Mouse (Mus musculus) thymus, postnatal 10 days (tissue): ENCODE measurements around the gene Arhgap30.

Experiments used
- DNase-seq, 2 experiments: peaks; one replicate each; pipeline ENCODE4 v3.0.0; 2021; ENCODE audit warnings: low spot score in 2 of 2

Gene Arhgap30

DNA sequence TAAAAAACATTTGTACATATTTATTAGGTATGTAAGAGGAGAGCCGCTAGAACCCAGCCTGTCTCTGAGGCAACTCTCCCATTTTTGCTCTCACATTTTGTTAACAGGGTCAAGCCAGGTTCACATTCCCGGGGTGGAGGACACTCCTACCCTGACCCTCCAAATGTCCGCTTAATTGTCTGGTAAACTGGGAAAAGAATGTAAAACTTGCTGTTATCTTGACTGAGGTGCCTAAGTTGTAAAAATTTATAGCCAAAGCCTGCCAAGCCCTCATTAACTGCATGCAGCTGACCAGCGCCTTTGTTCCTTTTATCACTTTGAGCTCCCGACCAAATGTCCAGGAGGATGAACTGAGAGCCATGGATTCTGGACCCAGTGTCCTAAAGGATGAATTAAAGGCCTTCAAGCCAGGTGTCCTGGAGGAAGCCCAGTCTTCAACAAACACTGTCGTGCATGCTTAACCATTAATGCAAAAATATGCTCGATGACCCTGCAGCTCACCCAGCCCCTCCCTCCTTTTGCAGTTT is 46.6 kb downstream of the Arhgap30 start:
- no peak for DNase-seq

DNA sequence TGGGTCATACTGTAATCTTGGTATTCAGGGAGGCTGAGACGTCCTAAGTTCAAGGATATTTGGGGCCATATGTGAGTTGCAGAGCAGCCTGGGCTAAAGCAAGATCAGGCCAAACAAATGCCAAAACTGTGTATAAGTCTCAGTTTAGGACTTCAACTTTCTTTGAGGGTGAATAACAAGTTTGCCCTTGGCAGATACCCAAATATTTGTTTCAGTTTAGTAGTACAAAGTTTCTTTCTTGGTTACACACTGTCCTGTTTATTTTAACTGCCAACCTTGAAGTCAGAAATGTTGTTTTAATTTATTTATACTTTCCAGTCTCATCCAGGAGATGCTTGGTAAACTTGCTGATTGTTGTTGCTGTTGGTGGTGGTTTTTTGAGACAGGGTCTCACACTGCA is 47.2 kb downstream of the Arhgap30 start:
- no peak for DNase-seq

DNA sequence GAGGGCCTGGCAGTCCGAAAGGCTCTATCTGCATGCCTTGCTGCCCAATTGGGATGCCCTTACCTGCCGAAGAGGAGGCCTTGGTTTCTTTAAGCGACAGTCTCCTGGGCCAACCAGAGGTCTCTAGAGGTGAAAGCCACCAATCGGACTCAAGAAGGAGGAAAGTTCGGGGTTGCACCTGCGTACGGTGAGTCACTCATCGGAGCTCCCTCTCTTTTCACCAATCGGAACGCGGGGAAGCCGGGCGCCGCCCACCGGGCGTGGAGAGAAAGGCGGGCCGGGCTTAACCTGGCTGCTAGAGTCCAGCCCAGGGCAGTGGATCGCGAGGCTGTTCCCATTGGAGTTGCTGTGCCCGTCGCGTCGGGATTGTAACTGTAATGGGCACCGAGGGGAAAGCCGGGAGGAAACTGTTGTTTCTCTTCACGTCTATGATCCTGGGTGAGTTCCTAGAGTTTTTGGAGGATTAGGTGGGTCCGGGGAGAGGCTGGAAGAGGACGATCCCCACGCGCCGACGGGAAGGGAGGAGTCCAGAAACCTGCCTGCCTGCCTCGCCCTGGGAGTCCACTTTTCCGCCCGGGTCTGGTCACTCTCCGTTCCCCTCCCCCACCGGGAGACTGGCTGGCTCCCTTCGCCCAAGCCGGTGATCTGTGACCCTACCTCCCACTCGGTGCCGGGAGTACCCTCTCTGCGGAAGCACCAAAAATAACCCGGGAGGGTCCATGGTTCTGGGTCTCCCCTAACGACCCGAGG is 48.7 kb downstream of the Arhgap30 start, which contains the start of gene F11r:
Gene F11r, plus strand, starts transcription at position 272 of the 750 bp plus-strand sequence.
- peak; percentile 29 to 44 for DNase-seq

DNA sequence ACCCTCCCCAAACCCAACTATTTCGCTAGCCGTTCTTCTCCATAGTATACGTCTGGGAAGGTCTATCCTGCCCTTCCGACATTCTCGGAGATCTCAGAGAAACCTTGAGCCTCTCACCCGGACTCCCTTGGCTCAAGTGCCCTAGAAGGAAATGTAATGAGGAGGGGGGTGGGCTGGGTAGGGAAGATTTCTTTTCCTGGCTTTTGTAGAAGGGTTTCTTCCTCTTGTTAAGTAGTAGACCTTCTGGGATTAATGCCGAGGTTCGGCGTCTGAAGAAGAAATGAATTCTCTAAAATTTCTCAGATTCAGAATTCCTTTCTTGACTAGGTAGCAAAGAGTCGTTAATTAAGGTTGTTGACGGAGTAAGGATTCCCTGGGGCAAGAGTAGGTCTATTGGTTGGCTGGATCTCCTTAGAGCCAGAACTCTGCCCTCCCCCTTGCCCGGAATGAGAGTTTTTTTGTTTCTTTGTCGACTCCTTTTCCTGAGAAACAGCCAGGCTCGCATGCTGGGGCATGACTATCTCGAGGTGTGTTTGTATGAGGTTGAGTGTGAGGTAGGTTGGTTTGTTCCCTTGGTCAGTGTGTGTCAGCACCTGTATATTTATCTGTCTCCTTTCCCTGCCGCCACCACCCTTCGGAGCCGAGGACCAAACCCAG is 49.4 kb downstream of the Arhgap30 start:
- DNase-seq: no peak

DNA sequence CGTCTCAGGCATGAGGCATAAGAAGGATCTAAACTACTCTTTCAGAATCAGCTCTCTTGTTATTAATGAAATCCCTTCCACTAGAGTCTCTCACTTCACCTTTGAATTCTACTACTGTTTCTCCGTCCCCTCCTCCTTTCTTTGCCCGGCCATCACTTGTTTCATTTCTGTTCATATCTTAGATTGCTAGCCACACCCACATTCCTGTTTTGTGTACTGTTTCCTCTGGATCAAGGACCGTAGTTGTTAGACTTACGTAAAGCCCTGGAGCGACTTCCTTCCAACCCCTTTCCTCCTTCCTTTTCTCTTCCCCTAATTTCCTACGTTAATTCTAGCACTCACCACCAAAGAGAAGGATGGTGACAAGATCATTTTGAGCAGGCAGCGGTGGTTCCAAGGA is 50.3 kb downstream of the Arhgap30 start:
- no peak for DNase-seq

DNA sequence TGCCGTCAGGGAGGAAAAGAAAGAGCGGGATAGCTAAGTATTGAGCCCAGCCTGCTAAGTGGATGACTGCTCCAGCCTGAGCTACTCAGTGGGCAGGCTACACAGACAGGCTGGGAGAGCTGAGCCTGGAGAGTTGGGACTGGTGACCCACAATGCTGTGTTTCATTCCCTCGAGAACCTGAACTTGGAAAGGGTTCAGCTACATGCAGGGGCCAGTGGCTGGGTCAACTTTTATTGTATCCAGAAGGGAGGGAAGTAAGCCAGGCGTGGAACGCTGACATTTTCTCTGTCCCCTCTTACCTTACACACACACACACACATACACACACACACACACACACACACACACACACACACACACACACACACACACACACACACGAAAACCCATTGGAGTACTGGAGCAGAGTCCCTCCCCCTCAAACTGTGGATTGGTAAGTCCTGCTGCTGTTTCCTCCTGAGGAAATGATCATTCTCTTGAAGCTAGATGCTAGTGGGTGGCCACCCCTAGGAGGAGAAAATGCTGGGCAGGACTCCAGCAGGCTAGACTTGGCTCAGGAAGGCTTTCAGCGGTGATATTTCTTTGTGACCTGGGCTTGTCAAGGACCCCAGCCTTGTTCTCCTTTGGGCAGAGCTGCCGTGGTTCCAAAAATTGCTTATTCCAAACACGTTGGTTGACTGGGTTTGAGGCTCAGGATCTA is 51.4 kb downstream of the Arhgap30 start:
- no peak for DNase-seq

DNA sequence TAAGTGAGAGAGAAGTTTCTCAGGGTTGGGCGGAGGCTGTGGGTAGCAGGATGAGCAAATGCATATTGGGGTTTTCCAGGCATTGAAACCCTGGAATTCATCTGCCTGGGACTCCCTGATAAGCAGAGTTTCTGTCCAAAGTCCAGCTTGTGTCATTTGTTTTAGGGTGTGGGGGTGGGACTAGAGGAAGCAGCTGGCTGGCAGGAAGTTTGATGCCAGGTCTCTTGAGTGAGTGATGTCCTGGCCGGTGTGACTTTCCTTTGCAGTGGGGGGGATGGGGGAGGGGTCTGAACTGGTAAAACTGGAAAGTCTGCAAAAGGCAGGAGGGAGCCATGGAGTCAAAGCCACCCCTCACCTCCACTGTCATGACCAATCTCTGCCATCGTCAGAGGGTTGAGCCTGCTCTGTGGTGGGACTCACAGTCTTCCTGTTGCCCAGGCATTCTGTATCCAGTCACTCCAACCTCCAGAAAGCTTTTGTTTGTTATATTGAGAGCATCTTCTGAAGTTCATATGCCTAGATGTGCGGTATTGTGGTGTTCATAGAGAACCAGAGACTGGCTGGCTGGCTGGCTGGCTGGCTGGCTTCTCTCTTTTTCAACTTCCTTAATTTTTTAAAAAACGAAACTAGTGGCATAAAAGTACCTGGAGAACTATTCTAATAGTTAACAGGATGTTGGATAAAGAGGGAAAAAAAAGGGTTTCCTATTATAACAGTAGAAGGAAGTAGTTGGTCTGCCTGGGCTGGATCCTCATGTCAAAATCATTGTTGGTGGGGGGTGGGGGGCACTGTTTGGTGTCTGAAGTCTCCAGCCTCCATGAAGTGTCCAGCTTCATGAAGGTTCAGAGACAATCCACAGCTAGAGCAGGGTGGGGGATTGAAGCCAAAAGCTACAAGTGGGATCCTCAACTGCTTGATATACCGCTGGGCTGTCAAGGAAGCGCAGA is 53.0 kb downstream of the Arhgap30 start:
- DNase-seq: no peak

DNA sequence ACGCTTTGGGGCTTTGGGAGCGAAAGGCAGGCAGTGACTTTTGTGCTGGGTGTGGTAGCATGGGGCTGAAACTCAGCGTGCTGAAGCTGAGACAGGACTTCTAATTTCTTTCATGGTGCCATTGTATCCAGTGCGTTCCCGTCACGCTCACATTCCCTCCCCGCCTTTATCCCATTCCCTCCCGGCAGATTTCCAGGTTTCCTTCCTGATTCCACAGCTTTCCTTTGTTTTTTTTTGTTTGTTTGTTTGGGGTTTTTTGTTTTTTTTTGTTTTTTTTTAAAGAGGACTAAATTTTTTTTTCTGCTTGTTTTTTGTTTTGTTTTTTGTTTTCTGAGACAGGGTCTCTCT is 53.6 kb downstream of the Arhgap30 start:
- DNase-seq: no peak

DNA sequence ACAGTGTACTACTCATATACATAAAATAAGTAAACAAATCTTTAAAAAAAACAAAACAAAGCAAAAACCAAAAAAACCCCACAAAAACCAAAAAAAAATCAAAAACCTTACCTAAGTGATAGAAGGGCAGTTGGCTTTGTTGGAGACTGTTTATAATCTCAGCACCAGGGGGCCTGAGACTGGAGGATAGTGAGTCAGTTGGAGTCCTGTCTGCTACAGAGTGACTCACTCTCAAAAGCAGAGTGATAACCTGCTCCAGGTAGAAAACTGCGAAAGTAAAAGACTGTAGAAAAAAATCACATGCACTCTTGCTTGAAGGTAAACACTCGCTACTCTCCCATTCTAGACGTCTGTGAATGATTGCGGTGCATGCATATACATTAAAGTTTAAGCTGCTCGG is 56.3 kb downstream of the Arhgap30 start:
- DNase-seq: no peak

DNA sequence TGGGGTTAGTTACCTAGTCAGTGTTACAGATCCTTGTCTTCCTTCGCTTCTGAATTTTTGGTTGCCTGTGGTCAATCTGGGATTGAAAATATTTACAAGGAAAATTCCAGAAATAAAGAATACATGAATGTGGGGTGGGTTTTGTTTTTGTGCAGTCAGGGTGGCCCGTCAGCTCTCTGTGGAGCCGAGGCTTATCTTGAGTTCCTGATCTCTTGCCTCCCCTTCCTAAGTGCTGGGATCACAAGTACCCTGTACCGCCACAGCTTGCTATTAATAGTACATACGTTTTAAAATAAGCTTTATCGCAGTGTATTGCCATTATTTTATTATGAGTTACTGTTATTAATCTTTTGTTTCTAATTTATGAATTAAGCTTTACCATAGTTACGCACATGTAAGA is 58.1 kb downstream of the Arhgap30 start:
- no peak for DNase-seq

DNA sequence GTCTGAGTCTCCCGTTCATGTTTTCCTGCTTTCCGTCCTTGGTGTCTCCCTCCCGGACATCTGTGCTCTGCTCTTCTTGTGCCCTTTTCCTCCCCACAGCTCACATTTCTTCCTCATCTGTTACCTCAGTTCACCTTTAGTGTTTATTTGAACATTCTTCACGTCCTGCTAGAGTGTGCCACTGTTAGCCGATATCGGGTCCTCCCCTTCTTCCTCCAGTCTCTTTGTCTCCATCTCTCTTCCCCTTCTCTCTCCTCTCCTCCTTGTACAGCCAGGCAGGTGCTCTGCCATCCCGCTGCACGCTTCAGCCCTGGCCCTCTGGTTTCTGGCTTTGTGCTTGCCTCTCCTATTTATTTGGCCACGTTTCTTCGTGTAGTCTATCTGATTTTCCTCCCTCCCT is 58.9 kb downstream of the Arhgap30 start:
- no peak for DNase-seq

DNA sequence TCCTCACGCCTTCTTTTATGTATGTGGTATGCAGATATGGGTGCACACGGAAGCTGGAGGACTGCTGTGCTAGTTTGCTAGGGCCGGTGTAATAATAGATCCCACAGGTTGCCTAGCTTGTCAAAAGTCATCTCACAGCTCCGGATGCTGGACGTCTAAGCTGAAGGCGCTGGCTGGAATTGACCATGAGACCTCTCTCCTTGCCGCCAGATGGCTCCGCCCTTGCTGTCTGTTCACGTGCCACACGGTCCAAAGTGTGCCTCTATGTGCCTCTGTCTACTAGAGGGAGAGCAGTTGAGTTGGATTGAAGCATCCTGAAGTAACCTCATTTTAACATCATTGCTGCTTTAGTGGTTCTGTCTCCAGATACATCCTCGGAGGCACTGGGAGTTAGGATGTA is 61.3 kb downstream of the Arhgap30 start:
- no peak for DNase-seq

DNA sequence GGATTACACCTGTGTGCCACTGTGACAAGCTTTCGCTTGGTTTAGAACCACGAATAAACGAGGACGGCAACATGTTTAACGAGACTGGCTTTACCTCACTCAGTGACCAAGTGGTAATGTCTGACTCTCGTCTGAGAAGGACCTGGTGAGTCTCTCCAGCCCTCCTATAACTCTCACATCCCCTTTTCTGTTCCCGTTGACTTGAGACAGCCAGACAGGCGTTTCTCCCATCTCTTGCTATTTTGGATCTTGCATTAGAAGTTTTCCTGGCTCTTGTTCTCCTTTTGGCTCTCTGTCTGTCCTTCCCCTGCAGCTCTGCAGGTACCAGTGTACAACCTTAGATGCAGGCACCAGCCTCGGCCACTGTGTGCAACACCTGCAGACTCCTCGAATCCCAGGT is 62.2 kb downstream of the Arhgap30 start:
- DNase-seq: no peak

DNA sequence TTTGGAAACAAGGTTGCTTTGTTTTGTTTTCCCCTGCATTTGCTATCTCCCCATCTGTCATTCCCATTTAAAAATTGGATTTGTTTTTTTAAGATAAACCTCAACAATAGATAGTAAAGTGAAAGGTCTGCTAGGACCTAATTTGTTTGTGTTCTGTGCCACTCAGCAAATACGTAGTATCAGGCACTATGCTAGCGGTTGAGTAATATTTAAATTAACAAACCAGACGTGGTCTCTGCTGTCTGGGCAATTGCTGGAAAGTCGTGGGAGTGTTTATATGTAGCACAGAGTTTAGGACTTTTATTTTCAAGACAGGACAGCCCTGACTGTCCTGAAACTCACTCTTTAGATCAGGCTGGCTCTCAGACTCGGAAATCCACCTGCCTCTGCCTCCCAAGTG is 63.8 kb downstream of the Arhgap30 start:
- DNase-seq: no peak

DNA sequence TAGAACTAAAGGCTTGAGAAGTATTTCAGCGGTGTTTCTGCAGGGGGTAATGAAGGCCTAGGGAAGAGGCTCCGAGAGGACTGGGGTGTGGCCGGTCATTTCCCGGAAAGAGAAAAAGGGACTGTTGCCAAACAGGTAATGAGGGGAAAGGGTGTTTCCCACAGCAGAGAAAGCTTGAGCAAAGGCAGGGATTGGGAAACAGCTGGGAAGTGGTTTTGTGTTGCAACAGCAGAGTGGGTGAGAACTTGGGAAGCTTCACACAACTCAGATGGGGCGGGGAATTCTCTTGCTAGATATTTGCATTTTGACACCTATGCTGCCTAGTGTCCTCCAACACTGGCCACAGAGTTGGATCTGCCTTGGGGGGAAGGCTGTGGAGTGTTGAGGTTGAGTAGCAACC is 64.2 kb downstream of the Arhgap30 start:
- no peak for DNase-seq

DNA sequence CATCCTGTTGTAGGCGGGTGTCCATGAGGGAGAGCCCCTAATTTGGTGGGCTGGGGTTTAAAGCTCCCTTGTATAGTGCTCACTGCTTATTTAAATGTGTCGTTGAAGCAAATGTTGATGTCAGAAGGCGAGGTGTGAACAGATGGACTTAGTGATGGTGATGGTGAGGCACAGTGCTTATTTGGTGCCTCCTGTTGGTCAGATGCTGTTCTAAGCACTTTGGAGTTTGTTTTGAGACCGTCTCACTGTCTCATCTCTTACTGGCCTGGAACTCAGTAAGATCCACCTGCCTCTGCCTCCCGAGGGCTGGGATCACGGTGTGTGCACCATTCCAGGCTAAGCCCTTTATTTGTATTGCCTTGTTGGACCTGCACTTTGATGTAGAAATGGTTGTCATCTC is 66.2 kb downstream of the Arhgap30 start:
- DNase-seq: no peak

DNA sequence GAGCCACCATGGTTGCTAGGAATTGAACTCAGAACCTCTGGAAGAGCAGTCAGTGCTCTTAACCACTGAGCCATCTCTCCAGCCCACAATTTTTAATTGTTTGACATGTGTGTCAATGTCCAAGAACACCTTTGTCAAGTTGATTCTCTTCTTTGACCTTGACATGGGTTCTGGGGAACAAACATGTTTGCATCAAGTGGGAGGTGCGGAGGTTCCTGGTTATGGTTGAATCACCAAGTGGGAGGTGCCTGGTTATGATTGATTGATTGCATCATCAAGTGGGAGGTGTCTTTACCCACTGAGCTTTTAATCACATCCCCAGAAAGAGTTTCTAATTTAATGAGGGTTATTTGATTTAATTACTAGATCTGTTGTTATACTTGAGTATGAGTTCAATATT is 68.8 kb downstream of the Arhgap30 start:
- no peak for DNase-seq

DNA sequence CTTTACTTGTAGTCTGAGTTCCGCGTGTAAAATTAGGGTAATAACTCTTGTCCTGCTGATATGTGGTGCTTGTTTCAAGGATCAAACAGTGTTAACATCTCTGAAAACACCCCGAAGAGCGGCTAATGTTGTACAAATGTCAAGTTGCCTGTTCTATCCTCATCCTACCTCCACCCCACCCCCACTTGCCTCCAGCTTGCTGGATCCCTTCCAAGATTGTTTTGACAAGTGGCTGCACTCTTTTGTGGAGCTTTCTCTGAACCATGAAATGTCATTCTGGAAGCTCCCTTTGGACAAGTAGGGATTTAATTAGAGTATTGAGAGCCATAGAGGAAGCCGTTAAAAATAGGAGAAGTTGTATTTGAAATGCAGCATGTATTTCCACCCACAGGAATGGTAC is 71.0 kb downstream of the Arhgap30 start:
- no peak for DNase-seq
